Mouse (Mus musculus) testis, postnatal 14 days (tissue): ENCODE results near the gene Osbpl6.

Experiments used
- DNase-seq: peaks from one replicate; pipeline ENCODE4 v3.0.0; 2021; ENCODE audit warnings: low spot score

Gene Osbpl6

GRCm38 (mm10) chr2:76498891-76499290 lies 92.6 kb downstream of the Osbpl6 start:
- DNase-seq = no peak

GRCm38 (mm10) chr2:76504122-76504839 lies 98.0 kb downstream of the Osbpl6 start:
- DNase-seq = no peak

DNA sequence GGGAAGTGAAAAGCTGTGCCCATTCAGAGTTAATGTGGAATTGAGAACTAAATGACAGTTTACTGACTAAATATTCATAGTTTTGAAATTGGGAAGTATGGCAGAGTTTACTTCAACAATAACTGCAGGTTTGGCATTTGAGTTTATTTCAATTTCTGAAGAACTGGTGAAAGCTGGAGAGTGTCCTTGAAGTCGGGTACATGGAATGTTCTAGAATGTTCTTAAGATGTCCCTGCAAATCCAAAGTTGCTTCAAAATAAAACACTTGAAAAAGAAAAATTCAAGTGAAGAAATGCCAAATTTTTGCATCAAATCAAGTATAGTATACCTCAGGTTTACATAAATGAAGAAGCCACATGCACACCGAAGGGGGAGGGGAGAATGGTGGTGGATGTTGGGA lies 98.7 kb downstream of the Osbpl6 start:
- no peak for DNase-seq

DNA sequence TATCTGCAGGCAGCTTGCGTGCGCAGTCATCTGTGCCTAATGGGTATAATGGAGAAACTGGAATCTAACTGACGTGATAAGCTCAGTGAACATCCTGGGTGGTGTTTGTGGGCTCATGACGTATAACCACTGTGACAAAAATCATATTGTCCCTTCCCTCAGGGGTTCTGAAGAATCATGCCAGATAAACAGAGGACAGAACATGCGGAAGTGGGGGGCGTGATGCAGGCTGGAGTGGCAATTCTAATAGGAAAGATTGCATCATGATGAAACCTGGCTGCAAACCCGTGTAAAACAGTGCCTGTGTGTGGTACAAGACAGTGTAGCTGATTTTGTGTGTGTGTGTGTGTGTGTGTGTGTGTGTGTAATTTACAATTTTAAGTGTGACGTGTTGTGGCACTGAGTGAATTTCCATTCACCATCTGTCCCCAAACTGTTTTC lies 105.0 kb downstream of the Osbpl6 start:
- DNase-seq = no peak

- DNase-seq = no peak
These were observed 105.8 kb downstream of the Osbpl6 start for GRCm38 (mm10) chr2:76512133-76512532.

DNA sequence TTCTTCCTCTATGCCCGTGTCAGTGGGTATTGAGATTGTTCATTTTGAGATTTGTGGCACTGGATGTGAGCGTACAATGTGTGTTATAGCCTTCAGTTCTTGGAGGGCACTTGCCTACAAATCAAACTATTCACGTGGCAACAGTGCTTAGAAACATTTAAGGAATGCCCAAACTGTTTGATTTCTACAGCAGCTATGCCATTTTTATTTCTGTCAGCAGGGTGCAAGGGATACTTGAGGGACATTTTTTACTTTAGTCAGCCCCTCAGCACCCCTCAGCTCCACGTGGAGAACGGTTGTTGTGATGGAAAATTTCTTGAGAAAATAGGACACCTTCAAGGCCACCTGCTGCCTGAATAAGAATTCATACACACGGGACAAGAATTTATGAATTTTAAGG lies 106.6 kb downstream of the Osbpl6 start:
- DNase-seq = no peak

DNA sequence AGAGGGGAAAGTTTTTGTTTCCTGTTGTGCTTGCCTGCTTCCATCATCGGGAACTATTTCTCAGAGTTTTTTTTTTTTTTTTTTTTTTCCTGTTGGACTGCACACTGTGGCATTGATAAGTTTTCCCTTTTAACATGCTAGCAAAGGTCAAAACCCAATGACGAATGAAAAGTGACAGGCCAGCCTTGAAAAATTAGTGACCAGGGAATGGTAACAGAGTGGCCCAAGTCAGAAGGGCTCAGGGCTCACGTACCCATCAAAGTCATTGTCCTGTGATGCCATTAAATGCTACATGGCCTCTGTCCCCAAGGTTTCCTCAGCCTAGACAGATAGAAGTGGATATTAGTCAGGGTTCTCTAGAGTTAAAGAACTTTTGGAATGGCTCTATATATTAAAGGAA lies 107.0 kb downstream of the Osbpl6 start:
- DNase-seq = no peak

DNA sequence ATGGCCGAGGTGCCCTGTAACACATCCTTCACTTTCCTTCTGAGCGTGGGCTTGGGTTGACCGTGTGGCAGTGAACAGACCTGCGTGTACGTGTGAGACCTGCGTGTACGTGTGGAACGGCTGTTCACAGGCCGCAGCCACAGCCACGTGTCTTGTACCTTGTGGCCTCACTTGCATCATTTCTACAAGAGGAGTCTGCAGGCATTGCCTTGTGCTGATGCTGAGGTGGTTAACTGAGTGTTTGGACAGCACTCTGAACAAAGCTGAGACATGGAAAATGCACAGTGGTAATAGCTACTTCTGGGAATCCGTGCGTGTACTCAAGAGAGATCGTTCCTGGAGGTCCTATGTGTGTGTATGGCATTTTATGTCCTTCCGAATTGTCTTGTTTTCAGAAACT lies 111.2 kb downstream of the Osbpl6 start:
- no peak for DNase-seq

GRCm38 (mm10) chr2:76518407-76519063 lies 112.2 kb downstream of the Osbpl6 start:
- DNase-seq = no peak

- no peak for DNase-seq
These were observed 115.3 kb downstream of the Osbpl6 start for GRCm38 (mm10) chr2:76521585-76521984.

DNA sequence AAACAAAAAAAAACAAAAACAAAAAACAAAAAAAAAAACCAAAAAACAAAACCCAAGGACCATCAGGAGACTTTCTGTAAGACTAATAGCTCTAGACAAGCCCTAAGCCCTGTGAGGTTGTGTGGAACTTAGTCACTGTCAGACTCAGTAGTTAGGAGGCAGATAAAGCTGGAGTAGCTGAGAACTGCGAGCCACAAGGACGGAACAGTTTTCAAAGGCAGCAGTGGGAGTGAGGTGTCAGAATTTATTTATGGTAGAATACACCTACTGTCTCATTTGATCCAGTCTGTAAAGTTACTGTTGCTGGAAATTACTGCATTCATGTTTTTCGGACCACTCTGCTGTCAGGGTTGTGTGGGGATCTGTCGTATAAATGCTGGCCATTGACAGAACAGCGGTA lies 118.1 kb downstream of the Osbpl6 start:
- DNase-seq = no peak

GRCm38 (mm10) chr2:76525645-76526044 lies 119.3 kb downstream of the Osbpl6 start:
- no peak for DNase-seq

DNA sequence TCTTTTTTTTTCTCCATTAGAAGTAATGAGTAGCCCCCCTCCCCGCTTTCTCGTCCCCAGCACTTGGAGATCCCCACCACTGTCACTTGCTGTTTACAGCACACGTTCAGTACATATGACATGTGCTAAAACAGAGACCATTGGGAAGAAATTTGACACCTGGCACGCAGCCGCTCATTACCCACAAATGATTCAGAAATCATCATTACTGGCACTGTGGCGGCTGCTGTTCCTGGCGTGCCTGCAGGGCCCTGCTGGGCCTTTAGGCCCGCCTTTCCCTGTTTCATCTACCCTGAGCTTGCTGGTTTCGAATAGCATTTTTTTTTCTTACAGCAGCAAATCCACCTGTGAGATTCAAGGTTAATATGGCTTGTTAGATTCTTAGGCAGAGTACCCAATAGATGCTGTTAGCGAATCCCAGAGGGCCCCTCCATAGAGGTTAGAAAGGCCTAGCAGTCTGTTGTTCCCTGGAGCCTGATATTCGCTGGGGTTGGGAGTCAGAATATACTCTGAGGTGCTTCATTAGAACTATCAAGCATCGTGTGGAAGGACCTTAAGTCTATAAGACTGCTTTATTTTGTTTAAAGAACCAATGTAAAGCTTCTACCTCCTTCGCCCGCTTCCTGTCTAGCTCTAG lies 126.3 kb downstream of the Osbpl6 start:
- no peak for DNase-seq

- no peak for DNase-seq
These were observed 128.6 kb downstream of the Osbpl6 start for GRCm38 (mm10) chr2:76534932-76535331.

DNA sequence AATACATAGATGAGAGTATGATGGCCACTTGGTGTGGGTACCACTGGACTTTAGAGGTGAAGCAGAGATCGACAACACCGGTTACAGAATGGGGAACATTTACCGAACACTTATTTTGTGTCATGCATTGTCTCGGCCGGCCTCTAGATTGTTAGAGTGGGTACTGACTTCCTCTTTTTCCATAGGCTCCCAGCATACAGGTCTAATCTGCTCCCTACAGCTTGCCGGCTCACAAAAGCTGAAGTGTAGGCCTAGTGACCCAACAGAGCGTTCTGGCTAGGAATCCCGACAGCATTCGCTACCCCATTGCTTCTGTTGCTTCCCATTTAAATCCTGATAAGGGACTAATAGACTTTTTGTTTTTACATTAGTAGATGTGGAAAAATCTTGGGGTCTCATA lies 135.6 kb downstream of the Osbpl6 start:
- DNase-seq = no peak

- no peak for DNase-seq
These were observed 136.6 kb downstream of the Osbpl6 start for GRCm38 (mm10) chr2:76542921-76543320.

DNA sequence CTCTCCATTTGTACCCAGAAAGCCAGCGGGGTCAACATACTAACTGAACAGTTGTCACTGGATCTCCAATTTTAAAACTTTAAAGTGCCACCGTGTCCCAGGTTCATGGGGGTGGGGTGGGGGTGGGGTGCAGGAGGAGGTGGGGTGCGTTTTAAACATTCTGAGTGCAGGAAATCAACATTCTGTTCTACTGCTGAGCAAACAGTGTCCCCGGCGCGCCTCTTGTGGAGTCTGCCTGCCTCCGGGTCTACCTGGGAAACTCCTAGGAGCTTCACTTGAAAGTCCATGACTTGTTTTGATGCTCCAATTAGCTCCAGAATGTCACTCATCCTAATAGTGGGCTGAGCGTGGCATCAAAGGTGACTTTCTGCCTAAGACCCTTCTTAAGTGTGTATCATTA lies 139.2 kb downstream of the Osbpl6 start:
- DNase-seq = no peak

DNA sequence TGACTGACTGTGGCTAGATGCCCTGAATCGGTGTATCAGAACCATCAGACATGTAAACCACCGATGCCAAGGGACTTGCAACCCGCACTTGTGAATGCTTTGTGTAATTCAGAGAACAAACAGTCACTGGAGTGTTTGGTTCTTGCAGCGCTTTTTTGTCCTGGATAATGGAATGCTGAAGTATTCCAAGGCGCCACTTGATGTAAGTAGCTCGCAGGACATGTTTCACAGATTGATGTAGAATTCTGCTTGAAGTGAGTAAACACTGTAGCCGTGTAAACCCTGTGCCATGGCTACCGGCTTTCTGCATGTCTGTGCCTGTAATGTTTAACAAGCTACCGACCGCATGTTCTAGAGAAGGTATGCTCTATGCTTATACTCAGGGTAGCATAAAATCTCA lies 141.9 kb downstream of the Osbpl6 start:
- no peak for DNase-seq

- no peak for DNase-seq
These were observed 142.5 kb downstream of the Osbpl6 start for GRCm38 (mm10) chr2:76548836-76549235.

- no peak for DNase-seq
These were observed 143.0 kb downstream of the Osbpl6 start for GRCm38 (mm10) chr2:76549316-76549715.

DNA sequence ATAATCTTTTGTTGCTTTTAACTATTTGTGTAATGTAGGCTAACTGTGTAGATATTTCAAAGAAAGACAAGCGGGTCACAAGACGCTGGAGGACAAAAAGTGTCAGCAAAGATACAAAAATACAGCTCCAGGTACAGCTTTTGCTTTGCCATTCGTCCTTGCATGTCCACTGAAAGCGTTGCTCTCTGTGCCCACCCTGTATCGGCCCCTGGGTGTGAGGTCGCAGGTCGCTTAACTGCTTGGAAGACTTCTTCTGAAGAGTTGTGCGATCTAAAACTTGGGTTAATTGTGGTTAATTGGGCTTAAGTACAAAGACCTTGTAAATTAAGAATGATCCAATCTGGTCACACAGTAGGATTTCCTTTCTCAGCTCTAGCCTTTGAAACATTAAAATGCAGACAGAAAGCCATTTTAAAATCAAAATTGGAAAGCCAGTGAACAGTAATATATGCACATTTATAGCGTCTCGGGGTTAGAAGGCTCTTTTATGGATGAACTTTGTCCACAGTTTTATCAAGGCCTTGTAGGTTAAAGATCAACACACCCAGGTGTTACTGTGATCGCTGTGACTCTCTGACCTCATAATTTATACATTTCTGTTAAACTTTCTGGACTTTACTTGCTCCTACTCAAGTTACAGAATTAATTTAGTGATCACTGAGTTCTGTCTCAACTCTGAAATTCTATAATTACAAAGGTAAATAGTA lies 149.7 kb downstream of the Osbpl6 start:
- DNase-seq = no peak

GRCm38 (mm10) chr2:76560146-76560545 lies 153.8 kb downstream of the Osbpl6 start:
- DNase-seq = no peak

DNA sequence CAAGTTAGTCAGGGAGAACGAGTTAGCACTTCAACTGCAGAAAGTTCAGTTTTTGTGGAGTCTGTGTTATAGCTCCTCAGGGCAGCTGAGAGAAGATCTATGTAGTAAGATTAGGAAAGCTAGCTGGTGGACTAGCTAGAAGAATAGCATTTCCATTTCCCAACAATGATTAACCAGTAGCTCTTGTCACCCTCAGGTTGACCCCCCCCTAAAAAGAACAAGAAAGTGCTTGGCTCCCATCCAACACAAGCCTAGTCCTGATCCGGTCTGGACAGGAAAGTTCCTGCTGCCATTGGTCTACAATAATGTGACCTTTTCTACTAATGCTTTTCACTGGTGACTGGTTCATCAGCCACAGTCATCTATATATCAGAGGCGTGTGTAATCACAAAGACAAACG lies 157.6 kb downstream of the Osbpl6 start:
- DNase-seq = no peak
